Mouse (Mus musculus) cerebellum, adult 11-12 months (tissue): ENCODE measurements at regions not wholly inside any gene's neighbourhood (a gene's known extent, or its start where the extent isn't known, plus 50 kb on each side); places are given as distances from the start of the nearest gene placed in this dataset.

Experiments
- DNase-seq: peaks from one replicate; pipeline ENCODE4 v3.0.0; 2022

DNA sequence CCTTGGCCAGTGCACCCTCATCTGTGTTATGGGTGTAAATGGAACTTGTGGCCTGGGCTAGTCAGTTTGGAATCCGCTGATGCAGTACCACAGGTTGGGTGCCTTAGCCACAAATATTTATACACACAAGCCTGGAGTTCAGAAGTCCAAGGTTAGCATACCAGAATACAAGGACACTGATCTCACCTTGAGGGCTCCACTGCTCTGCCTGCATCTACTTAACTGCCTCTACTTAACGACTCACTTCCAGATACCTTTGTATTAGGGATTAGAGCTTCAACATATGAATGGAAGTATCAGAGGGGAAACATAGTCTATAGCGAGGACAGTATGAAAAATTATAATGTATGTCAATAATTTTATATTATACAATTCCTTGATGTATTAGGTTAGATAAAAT is 57.5 kb downstream of the Tmem174 start:
- DNase-seq, result no peak

DNA sequence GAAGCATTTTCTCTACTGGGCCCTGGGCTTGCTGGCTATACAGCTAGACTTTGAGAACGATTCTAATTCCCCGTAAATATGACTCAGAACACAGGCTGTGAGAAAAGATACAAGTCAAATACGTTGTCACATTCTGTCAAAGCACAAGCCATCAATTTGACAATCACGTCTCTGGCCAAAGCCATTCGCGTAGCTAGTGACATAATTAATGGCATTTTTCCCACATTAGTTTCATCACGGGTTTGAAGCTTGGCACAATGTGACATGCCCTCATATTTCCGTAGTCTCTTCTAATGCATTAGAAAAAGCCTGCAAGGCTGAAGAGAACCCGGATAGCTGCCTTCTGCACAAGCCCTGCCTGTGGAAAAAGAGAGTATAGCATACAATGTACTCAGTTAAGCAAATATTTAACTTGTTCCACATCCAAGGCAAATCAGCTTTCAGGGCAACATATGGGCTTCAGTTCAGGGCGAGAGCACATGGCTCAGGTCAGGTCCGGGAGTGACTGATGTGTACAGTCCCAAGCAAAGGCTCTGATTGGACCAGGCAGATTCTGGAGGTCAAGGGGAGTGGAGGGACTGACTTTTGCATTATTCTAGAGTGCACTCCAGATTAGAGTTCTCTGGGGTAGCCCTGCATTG is 58.7 kb downstream of the Tmem174 start:
- no peak for DNase-seq

DNA sequence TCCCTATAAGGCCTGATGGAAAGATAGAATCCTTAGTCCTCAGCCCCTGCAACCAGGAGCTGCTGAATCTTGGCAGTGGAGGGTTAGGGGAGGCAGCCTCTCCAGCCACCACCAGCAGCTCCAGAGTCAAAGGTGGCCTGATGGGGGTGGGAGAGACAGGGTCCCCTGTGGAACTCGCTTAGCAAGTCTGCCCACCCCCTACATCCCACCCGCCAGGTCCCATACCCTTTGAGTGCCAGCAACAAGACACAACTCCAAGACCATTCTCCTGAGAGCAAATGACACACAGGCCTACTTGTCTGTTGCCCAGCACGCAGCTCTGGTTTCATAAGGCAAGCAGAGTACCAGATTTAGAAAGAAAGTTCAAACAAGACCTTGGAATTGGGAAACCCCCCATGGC is 61.1 kb downstream of the Tmem174 start:
- no peak for DNase-seq

DNA sequence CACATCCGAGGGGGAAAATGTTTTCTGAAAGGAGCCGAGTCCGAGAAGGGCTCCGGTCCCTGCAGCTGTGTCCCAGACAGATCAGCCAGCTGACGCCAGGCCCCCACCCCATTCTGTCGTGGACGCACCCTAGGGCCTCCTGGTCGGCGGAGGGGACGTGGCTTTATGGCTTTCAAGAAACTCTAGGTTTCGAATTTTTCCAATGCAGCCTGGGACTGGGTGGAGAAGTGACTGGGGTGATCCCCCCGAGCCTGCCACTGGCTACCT is 63.2 kb downstream of the Tmem174 start:
- DNase-seq, result no peak

DNA sequence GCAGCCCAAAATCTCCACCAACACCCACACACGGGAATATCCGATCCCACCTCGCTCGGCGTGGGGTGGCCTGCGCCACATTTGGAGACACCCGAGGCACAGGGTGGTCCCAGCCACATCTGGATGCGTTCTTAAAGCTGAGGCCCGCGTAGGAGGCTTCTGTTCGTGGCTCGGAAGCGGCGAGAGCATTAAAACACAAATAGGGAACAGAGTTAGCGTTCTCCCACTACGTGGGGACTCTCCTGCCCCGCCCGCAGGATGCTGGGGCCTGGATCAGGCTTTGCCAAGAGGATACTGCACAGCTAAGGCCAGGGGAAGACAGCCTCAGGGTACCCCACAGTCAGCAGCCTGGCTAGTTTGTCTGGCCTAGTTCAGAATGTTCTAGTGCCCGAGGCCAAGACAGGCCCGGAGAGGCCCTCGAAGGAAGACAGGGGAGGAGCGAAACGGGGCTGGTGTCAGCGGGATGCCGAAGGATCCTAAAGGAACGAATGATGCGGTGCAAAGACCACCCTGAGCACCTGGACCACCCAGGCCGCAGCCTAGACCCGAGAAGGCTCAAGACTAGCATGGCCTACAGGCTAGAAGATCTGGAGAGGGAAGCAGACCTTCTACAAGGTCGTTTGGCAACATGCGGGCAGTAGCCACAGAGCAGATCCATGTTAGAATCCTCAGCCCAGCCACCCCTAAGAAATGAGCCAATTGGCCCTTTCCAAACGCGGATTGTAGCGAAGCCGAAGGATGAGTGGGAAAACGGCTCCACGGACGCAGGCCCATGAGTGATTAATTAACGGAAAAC is 63.8 kb downstream of the Tmem174 start:
- peak; percentile 9 for DNase-seq

DNA sequence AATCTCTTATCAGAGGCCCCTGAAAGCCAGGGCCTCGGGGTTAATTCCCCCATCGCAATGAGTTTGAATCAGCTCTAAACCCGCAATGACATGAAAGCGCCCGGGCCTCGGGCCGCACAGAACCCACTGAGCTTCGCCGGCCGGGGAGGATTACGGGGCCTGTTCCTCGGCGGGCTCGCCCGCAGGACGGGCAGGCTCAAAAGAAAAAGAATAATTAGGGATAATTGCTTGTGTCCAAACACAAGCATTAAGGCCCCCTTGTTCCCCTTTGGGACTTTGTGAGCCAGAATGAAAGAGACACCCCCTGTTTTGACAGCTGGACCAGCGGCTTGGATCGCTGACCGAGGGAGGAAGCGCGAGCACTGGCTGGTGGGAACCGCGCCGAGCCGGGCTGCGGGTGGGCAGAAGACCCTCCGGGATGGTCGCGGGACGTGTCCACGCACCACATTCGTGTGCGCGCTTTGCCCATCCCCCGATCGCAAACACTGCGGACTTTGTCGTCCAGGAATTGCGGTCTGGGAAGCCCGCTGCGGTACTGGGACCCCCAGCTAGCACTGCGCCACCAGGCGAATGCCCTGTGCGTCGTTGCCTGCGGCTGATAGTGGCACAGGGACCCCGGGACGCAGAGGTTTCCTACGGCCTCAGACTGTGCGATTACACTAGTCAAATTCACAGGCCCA is 64.5 kb downstream of the Tmem174 start:
- DNase-seq, result no peak

DNA sequence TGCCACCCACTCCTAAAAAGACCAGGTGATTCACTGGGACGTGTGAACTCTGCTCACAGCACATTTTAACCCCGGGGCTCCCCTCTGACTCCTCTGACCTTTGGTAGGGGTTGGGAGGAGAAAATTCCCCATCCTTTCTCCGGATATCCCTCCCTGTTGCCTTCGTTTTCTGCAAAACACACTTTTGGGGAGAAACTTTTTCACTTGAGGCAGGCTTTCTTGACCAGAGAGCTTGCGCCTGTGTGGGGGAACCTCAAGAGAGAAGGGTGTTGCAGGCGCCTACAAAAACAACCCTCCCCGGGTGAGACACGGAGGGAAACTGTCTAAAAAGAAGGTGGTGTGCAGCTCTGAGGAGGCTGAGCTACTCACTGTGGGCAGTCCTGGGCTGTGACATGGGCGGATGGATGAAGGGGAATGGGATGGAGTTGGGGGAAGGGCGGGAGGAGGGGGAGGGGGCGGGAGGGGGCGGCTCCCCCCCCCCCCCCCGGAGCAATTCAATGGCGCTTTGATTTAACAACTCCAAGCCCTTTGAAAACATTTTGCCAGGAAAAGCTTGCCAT is 65.1 kb downstream of the Tmem174 start:
- DNase-seq, result no peak

DNA sequence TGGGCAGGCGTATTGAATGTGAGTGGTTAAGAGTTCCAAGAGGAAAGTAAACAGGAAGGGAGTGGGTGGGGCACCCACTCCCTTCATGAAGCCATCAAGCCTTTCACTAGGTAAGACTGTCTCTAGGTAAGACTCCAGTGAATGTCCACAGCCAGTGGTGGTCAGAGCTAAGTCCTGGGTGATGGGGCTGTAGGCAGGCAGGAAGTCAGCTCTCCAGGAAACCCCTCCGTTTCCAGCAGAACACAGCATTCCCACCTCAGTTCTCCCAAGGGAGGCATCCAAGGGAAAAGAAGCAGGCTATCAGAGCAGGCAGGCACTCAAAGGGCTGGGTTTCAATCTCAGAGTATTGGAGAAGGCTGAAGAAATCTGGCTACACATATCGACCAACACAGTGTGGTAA is 66.2 kb downstream of the Tmem174 start:
- no peak for DNase-seq

DNA sequence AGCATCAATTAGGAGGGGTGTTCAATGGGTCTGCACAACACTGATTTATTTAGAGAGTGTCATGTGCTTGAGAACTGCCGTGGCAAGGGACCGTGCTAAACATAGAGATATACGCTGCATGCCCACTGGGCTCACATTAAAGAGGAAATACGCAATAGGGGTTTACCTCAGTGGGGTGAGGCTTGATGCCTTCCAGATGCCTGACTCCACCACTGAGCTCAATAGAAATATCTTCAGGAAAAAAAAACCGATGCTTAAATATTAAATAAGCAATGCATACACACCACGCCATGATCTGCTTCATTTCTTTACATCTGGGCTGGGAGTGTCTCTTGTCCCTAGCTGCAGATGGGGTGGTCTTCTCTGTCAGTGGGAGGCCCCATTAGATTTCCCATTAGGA is 63.9 kb upstream of the Gm10320 start:
- DNase-seq, result no peak

DNA sequence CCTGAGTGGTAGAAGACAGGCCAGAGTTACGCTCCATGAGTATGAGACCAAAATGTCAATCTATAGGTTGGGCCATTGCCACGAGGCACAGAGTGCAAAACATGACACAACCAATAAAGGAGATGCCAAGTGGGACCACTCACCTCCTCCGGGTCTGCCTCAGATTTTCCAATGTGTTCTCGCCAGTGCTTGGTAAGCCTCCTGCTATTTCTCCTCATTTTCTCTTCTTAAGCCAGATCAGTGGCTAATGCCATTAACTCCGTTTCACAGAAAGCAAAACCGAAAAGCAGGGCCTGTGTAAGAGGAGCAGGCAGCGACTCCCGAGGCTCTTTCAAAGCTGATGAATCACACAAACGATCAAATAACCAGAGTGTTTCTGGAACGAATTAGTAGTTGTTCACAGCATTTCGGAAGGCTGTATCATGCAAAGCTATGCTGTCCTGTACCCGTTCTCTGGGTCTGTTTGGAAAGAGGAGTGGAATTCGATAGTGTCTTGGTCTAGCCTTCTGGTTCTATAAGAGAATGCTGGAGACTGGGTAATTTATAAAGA is 59.7 kb upstream of the Gm10320 start:
- DNase-seq, result no peak

DNA sequence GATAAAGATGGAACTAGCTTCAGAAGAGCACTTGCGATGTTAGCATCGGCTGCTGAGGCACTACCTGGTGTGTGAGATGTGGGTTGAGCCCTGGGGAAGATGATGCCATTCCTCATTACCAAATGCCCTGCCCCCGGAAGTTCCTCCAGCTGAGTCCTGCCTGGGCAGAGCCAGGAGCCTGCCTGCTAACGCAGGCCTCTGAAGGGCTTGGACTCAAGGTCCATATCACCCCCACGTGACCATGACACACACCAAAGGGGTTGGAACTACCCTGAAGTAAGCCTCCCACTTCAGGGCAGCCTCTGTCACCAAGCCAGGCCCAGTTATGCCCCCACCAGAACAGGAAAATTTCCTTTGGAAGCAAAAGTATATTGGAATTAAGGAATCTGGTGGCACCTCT is 55.4 kb upstream of the Gm10320 start:
- no peak for DNase-seq

DNA sequence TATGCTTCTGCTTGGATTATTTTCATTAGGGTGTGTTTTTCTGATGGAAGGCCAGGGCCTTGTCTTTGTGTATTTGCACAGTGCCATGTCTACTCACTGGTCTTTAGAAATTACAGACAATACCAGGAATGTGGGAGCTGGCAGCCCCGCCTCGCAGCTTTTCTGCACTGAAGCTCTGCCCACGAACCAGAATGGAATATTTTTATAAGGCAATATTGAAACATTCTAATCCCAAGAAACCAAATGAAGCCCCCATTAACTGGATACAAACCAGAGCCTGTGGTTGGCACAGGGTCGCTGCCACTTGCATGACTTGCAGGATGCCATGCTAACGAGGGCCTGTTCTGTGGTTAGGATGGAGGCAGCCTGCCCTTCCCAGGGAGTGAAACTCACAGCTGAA is 54.3 kb upstream of the Gm10320 start:
- no peak for DNase-seq

DNA sequence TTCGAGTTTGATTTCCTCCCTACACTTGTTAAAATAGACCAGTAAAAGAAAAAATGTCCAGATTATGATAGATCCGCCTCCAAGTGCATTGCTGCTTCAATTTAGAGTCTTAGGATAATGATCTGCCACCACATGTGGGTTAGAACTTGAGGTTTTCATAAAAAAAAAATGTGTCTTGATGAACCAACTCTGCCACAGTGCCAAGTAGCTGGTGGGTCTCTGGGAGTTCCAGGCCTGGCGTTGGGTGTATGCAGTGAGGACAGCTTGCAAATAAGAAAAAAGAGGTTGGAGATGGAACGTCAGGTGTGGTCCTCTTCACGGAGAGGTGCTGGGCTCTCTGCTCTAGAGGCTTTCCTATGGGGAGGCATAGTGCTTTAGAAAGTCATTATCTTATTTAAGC is 53.6 kb upstream of the Gm10320 start:
- no peak for DNase-seq

DNA sequence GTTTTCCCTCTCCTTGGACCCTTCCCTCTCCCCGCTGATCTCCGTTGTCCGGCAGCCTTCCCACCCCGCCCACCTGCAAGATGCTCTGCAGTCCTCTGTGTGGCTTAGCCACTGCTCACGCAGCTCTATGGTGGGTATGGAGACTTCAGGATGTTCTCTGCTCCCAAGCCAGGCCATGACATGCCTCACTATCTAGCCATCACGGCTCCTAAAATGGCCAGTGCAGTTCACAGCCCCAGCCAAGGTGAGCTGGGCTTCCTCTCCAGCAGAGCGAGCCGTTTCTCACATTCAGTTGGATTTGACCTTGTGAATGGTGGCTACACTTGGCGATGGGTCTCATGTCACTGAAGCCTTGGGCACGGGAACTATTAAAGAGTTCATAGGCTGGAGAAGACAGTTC is 52.2 kb upstream of the Gm10320 start:
- DNase-seq, result no peak
